Mouse (Mus musculus): ENCODE data around the gene Cplx1.
A peak's percentile ranks its signal among the peaks of the same experiment; 100 is the strongest.
"Not testable (repeated sequence)": the region's sequence is repeated elsewhere in the genome, so short reads cannot be mapped to it uniquely, and the experiment has no call there.

Gene Cplx1

GRCm38 (mm10) chr5:108516655-108517054 is 33.2 kb downstream of the Cplx1 start:
- no peak for DNase-seq (ENCODE audit: low spot score in 2 of 2)

- DNase-seq (ENCODE audit: low spot score in 2 of 2) = no peak
Measured at GRCm38 (mm10) chr5:108515581-108516361, 34.1 kb downstream of the Cplx1 start.

GRCm38 (mm10) chr5:108502286-108502685 is 47.5 kb downstream of the Cplx1 start:
- no peak for DNase-seq (ENCODE audit: low spot score in 2 of 2)

GRCm38 (mm10) chr5:108501573-108501972 is 48.3 kb downstream of the Cplx1 start:
- no peak for DNase-seq (ENCODE audit: low spot score in 2 of 2)

- DNase-seq (ENCODE audit: low spot score in 2 of 2) = not testable (repeated sequence)
Measured at GRCm38 (mm10) chr5:108486148-108486547, 63.7 kb downstream of the Cplx1 start.

GRCm38 (mm10) chr5:108485239-108485638 is 64.6 kb downstream of the Cplx1 start:
- DNase-seq (ENCODE audit: low spot score in 2 of 2) = peak in 1 of 2 experiments; percentile 67

GRCm38 (mm10) chr5:108483006-108483405 is 66.8 kb downstream of the Cplx1 start:
- DNase-seq (ENCODE audit: low spot score in 2 of 2) = no peak

- no peak for DNase-seq (ENCODE audit: low spot score in 2 of 2)
Measured at GRCm38 (mm10) chr5:108475977-108476376, 73.8 kb downstream of the Cplx1 start.

- no peak for DNase-seq (ENCODE audit: low spot score in 2 of 2)
Measured at GRCm38 (mm10) chr5:108473737-108474136, 76.1 kb downstream of the Cplx1 start.

- no peak for DNase-seq (ENCODE audit: low spot score in 2 of 2)
Measured at GRCm38 (mm10) chr5:108469617-108470016, 80.2 kb downstream of the Cplx1 start.

Measured in spleen, postnatal 10 days (tissue).